ENCODE assay signal across 10 mouse cellular contexts in genomic region chr2:143846799-143847198, GRCm38 (mm10). TPM values are rescaled to one million over a fixed set of nuclear protein-coding genes. Genes with fewer than 3 reads are reported as not detected.
DNase-seq lines count a peak whose midpoint lies in the region; ATAC-seq lines count a peak whose summit lies in the region.
"Had no signal": no experiment of that assay in that cellular context is flagged by ENCODE, and none has a peak within 500 bp of the region (broad histone marks: within the 10 kb centered on the region; RNA-seq: fewer than 3 reads in every experiment).

No protein-coding gene starts in this region.

- no peak overlapping the region for H3K9ac ChIP-seq in kidney, embryonic 14.5 days (ENCODE audit: low read depth, low read length)

- H3K4me3 ChIP-seq in kidney, embryonic 14.5 days (ENCODE audit: low read length) = no peak overlapping the region

- no peaks in the 10 kb centered on the region for H3K4me1 ChIP-seq in kidney, embryonic 14.5 days (ENCODE audit: control insufficient read depth, insufficient read depth, low read length)

- H3K9me3 ChIP-seq in kidney, embryonic 14.5 days (ENCODE audit: control insufficient read depth, low read length) = no peaks in the 10 kb centered on the region

- no peak overlapping the region for H3K4me2 ChIP-seq in kidney, embryonic 14.5 days (replicated peaks; ENCODE audit: low read depth, low read length)
- H3K4me2 ChIP-seq: midbrain, embryonic 11.5 days had no signal

- intact Hi-C loops in gastrocnemius, postnatal 36 days (cut with DNase I) = no loop called here

- no peak overlapping the region for H3K27ac ChIP-seq in kidney, embryonic 14.5 days (ENCODE audit: low read depth, low read length)

- WGBS in kidney, embryonic 14.5 days = 65% methylated on average over 4 of the region's 4 CpGs

- no peak for ATAC-seq in kidney, embryonic 14.5 days (ENCODE audit: low FRiP score, low TSS enrichment)

- H3K27me3 ChIP-seq in kidney, embryonic 14.5 days (ENCODE audit: control insufficient read depth, insufficient read depth, low read length) = no peaks in the 10 kb centered on the region

- DNase-seq in kidney, adult 11 months = peak; percentile 72
- DNase-seq in gastrocnemius, postnatal 36 days = peak; percentile 27 to 46
- peak; percentile 78 for DNase-seq in kidney, postnatal 10 days
- peak; percentile 66 for DNase-seq in skeletal muscle tissue, adult 2 months (ENCODE audit: low read depth, low spot score)
- DNase-seq in layer of hippocampus, adult 9-11 months = no peak
- DNase-seq in cerebellum, postnatal 25 days = no peak
- DNase-seq in spleen, adult 18-20 months = no peak
- DNase-seq: cerebellum, adult 18-20 months had no signal

- H3K36me3 ChIP-seq in kidney, embryonic 14.5 days (ENCODE audit: control insufficient read depth, insufficient read depth, low read length) = no peaks in the 10 kb centered on the region

RNA-seq across cellular contexts. Expression of gene Bfsp1, which starts 16.2 kb away (rescaled TPM):
- 1.0 and 1.7 TPM in 2 replicates for polyA plus RNA-seq in kidney, embryonic 14.5 days (2014; fragmentation: Nextera tagmentation; extraction: Ambion mirVana)
- total RNA-seq in gastrocnemius, postnatal 36 days (2021) = under 1 TPM; 0.28 to 0.37 TPM

Comparison
In these comparisons a context has a peak if more than half of its experiments do, and no peak if none do; other contexts are left out.
1. DNase-seq: peak in kidney, adult 11 months (single experiment), gastrocnemius, postnatal 36 days (2 of 2), kidney, postnatal 10 days (single experiment) and skeletal muscle tissue, adult 2 months (single experiment); none in layer of hippocampus, adult 9-11 months (single experiment), cerebellum, postnatal 25 days (0 of 2) and spleen, adult 18-20 months (0 of 2).